Mouse (Mus musculus) G1E (cell line): ENCODE data around the gene Rbm4b.

Experiments
- CTCF ChIP-seq: IDR thresholded peaks from 2 replicates; pipeline ENCODE4 v1.5.1; 2012; ENCODE audit warnings: low read depth, low read length, inconsistent platforms, mixed read lengths
- GATA1 ChIP-seq: IDR thresholded peaks from 2 replicates; pipeline ENCODE4 v1.6.1; 2012; ENCODE audit warnings: borderline replicate concordance, low read length, inconsistent platforms, mixed read lengths

DNA sequence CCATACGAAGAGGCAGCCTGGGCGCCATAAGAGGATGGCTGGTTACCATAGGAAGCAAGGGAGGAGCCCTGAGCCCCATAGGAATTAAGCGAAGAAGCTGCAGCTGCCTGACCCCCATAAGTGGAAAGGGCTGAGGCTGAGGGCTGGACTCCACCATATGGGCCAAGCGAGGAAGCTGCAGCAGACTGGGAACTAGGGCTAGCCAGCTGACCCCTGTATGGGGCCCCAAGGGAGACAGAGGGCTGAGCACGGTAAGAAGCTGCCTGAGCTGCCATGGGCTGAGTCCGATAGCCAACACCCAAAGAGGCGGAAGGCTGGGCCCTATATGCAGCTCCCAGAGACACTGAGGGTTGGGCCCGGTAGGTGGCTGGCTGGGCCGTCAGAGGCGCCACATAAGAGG, 47.0 kb downstream of the Rbm4b start:
- TF ChIP-seq CTCF = no peak
- no peak for TF ChIP-seq GATA1
